Mouse (Mus musculus): ENCODE measurements at regions not wholly inside any gene's neighbourhood (a gene's known extent, or its start where the extent isn't known, plus 50 kb on each side); places are given as distances from the start of the nearest gene placed in this dataset.

DNA sequence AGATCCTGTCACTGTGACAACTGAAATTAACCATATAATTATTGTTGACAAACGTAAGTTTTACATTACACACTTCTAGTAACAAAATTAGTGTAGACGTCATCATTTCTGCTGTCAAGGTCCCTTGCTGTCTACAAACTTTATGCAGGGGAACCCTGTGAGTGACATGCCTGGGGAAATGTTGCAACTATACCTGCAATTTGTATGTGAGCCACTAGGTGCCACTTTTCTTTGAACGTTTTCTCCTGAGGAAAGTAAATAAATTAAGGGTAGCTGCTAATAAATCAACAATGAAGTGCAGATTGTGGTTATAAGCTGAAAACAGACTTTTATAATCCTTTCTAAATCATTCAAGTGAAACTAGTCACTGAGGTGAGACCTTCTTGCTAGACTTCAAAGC, 457.3 kb upstream of the Ercc4 start:
- no peak for TF ChIP-seq CTCF (IDR thresholded peaks at IDR 0.05; ENCODE audit: borderline replicate concordance, insufficient read depth, low read length)
- TF ChIP-seq POLR2A (IDR thresholded peaks at IDR 0.05; ENCODE audit: low read depth, low read length) = no peak
